Mouse (Mus musculus) ES-Bruce4 (cell line): ENCODE measurements around the gene Disp1. TPM values are rescaled to one million over a fixed set of nuclear protein-coding genes. Genes with fewer than 3 reads are reported as not detected.

Source experiments
- H3K27ac ChIP-seq: 2 replicates; pipeline ENCODE4 v1.5.1; 2012; ENCODE audit warnings: low read length, inconsistent platforms; ENCODE audit not compliant: insufficient read depth
- H3K27me3 ChIP-seq: 2 replicates; pipeline ENCODE4 v1.6.1; 2012; ENCODE audit warnings: mild to moderate bottlenecking, low read length, inconsistent platforms; ENCODE audit not compliant: control insufficient read depth, poor library complexity, insufficient read depth, severe bottlenecking
- H3K36me3 ChIP-seq: 2 replicates; pipeline ENCODE4 v1.6.1; 2012; ENCODE audit warnings: inconsistent platforms, mild to moderate bottlenecking, low read length, moderate library complexity; ENCODE audit not compliant: control insufficient read depth, poor library complexity, insufficient read depth, severe bottlenecking
- H3K4me1 ChIP-seq: one replicate; pipeline ENCODE4 v1.8.1; 2011; ENCODE audit warnings: low read length; ENCODE audit not compliant: control insufficient read depth, insufficient read depth
- H3K4me3 ChIP-seq: 2 replicates; pipeline ENCODE4 v1.5.1; 2011; ENCODE audit warnings: low read depth, mild to moderate bottlenecking, low read length
- H3K9ac ChIP-seq: 2 replicates; pipeline ENCODE4 v1.6.1; 2012; ENCODE audit warnings: low read depth, mild to moderate bottlenecking, inconsistent platforms; ENCODE audit not compliant: poor library complexity, severe bottlenecking
- H3K9me3 ChIP-seq: replicated peaks from 2 replicates; pipeline ENCODE4 v1.6.1; 2012; ENCODE audit warnings: mild to moderate bottlenecking, low read length, inconsistent platforms; ENCODE audit not compliant: control insufficient read depth, poor library complexity, insufficient read depth, severe bottlenecking
- CTCF ChIP-seq: IDR thresholded peaks from one replicate; pipeline ENCODE4 v1.8.1; 2011; ENCODE audit warnings: low read depth, low read length
- EP300 ChIP-seq: IDR thresholded peaks from 2 replicates; pipeline ENCODE4 v1.6.1; 2011; ENCODE audit warnings: low read depth, low read length; ENCODE audit not compliant: insufficient read depth
- POLR2A ChIP-seq: IDR thresholded peaks from one replicate; pipeline ENCODE4 v1.8.1; 2011; ENCODE audit warnings: low read length; ENCODE audit not compliant: insufficient read depth
- polyA plus RNA-seq: library from polyadenylated mRNA; stranded (reverse); fragments of >200 nt; gene quantifications from 2 replicates; pipeline ENCODE4 v1.2.4, GENCODE M21; 2011; ENCODE audit warnings: low read depth; ENCODE audit not compliant: missing spikeins, insufficient read depth, insufficient read length

The Disp1 gene
- polyA plus RNA-seq, 1 experiment, result 9.5 TPM

DNA sequence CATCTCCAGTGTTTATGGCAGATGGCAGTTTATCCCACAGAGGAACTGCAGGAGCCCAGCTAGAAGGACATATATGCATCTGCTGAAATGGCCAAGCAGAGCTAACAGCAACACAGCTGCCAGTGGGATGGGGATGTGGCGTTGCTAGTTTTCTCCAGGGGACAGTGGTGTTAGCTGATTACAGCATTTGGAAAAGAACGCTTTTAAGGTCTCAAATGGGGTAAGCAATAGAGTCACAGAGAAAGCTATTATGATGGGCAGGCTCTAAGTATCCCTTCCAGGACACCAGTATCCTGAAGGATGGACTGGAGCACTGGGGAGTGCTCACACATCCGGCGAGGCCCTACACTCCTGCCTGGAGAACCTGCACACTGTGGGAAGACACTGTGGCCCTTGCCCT, 129.0 kb downstream of the Disp1 start:
- Histone ChIP-seq H3K4me3 (no peak overlapping the region), H3K4me1 (no peaks in the 10 kb centered on the region), H3K27me3 (no peaks in the 10 kb centered on the region), H3K9me3 (peaks cover 19% of the 10 kb centered on the region), H3K9ac (no peak overlapping the region), H3K27ac (no peak overlapping the region), H3K36me3 (no peaks in the 10 kb centered on the region)
- no peak for TF ChIP-seq EP300
- no peak for TF ChIP-seq CTCF
- TF ChIP-seq POLR2A, result no peak

DNA sequence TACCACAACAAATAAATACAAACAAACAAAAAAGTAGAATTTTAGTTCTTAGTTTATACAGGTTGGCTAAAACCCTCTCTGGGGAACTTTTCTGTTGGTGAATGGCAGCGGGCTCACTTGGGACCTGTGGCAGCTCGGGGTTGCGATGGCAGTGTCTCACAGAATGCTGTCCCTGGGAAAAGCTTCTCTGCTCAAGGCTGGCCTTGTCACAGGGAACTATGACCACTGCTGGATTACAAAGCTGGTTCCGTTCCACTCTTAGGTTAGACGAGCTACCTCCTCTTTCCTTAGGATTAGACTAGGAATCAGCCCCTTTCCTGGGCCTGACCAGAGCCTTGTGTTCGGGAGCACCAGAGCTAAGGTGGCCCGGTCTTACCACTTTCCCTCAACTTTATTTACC, 130.1 kb downstream of the Disp1 start:
- TF ChIP-seq CTCF (no peak), EP300 (no peak), POLR2A (no peak)
- Histone ChIP-seq H3K4me1 (no peaks in the 10 kb centered on the region), H3K36me3 (no peaks in the 10 kb centered on the region), H3K27me3 (no peaks in the 10 kb centered on the region), H3K9me3 (peaks cover 19% of the 10 kb centered on the region), H3K9ac (no peak overlapping the region), H3K27ac (no peak overlapping the region), H3K4me3 (no peak overlapping the region)

- no peak overlapping the region for H3K27ac ChIP-seq
- H3K9me3 ChIP-seq, result peaks cover 19% of the 10 kb centered on the region
- no peaks in the 10 kb centered on the region for H3K36me3 ChIP-seq
- H3K4me3 ChIP-seq, result no peak overlapping the region
- H3K27me3 ChIP-seq, result no peaks in the 10 kb centered on the region
- no peaks in the 10 kb centered on the region for H3K4me1 ChIP-seq
- TF ChIP-seq EP300 (no peak), CTCF (no peak), POLR2A (no peak)
- no peak overlapping the region for H3K9ac ChIP-seq
These were observed 132.7 kb downstream of the Disp1 start for GRCm38 (mm10) chr1:183088661-183089060.

- H3K9ac ChIP-seq, result no peak overlapping the region
- H3K4me1 ChIP-seq, result no peaks in the 10 kb centered on the region
- H3K36me3 ChIP-seq, result no peaks in the 10 kb centered on the region
- H3K4me3 ChIP-seq, result no peak overlapping the region
- H3K27ac ChIP-seq, result no peak overlapping the region
- no peak for TF ChIP-seq CTCF
- no peak for TF ChIP-seq EP300
- H3K27me3 ChIP-seq, result no peaks in the 10 kb centered on the region
- peaks cover 19% of the 10 kb centered on the region for H3K9me3 ChIP-seq
These were observed 134.5 kb downstream of the Disp1 start for GRCm38 (mm10) chr1:183086843-183087242.

DNA sequence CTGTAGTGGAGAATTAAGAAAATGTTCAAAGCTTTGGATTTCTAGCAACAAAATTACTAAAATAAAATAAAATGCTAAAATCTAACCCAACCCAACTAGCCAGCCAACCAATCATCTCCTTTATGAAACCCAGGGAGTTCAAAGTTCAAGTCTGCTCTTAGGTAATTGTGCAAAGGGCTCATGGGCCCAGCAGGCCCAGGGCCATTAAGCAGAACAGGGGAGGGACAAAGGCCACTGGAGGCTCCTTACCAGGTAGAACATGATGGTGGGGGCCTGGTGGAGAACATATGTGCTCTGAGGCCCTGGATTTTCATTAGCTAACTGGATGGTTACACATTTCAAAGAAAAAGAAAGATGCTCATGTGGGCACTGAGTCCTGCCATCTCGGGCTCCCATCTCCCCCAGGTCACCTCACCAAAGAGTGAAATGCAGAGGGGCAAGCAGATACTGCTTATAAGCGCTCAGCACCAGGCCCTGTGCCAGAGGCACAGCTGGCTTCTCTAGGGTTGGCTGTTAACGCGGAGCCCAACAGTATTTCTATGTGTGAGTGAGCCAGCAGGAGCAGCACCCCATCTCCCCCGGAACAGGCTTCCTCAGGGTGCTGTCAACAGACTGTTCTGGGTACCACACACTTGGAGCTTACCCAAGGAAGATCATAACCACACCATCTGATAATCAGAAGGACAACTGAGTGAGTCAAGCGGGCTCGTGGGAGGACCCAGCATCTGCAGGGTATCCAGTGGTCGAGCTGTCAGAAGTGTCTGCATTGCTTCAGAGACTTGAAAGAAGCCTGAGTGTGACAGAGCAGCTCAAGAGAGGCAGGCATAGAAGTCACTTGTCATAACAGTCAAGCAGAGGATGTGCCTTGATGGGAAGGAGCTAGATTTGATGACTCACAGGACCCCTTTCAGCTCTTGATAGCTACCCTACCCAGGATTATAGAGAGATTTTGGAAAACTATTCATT, 137.0 kb downstream of the Disp1 start:
- Histone ChIP-seq H3K9ac (no peak overlapping the region), H3K4me1 (no peaks in the 10 kb centered on the region), H3K4me3 (no peak overlapping the region), H3K27me3 (no peaks in the 10 kb centered on the region), H3K36me3 (no peaks in the 10 kb centered on the region), H3K27ac (no peak overlapping the region), H3K9me3 (peaks cover 16% of the 10 kb centered on the region)
- TF ChIP-seq CTCF, result no peak

DNA sequence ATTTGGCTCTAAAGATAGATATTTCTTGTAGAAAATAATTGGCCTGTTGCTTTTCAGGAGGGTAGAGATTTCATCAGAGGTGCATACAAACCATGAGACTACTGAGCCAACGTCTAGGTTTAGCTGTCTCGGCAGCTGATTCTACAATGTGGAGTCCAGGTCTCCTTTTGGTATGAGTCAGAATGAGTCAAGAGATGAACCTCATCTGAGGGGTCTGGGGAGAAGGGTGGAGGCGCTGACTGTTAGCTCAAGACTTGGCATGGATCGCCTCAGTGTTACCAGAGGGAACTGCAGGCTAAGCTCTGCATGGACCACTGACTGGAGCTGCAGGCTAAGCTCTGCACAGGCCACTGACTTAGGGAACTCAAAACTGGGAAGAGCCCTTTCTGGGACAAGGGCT, 138.9 kb downstream of the Disp1 start:
- Histone ChIP-seq H3K36me3 (no peaks in the 10 kb centered on the region), H3K27me3 (no peaks in the 10 kb centered on the region), H3K9ac (no peak overlapping the region), H3K4me1 (no peaks in the 10 kb centered on the region), H3K9me3 (no peaks in the 10 kb centered on the region), H3K4me3 (no peak overlapping the region), H3K27ac (no peak overlapping the region)
- TF ChIP-seq EP300, result no peak
- TF ChIP-seq CTCF, result no peak
- TF ChIP-seq POLR2A, result no peak
